Mouse (Mus musculus) C2C12 (cell line): ENCODE results near the gene Pex19. TPM values are rescaled to one million over a fixed set of nuclear protein-coding genes. Genes with fewer than 3 reads are reported as not detected.

ENCODE experiments used
- H3K27me3 ChIP-seq: one replicate; pipeline ENCODE4 v1.6.1; 2011; ENCODE audit not compliant: control insufficient read depth, insufficient read depth, insufficient read length
- H3K36me3 ChIP-seq: one replicate; pipeline ENCODE4 v1.6.1; 2011; ENCODE audit not compliant: control insufficient read depth, insufficient read depth
- H3K4me3 ChIP-seq: one replicate; pipeline ENCODE4 v1.5.1; 2011; ENCODE audit warnings: mild to moderate bottlenecking, control low read depth; ENCODE audit not compliant: poor library complexity, insufficient read depth, severe bottlenecking
- H3K79me2 ChIP-seq: one replicate; pipeline ENCODE4 v1.6.1; 2011; ENCODE audit not compliant: control insufficient read depth, insufficient read depth
- H3K79me3 ChIP-seq: one replicate; pipeline ENCODE4 v1.6.1; 2011; ENCODE audit warnings: low read depth, control low read depth
- H3ac ChIP-seq: one replicate; pipeline ENCODE3; 2011; ENCODE audit warnings: low read depth; ENCODE audit not compliant: control insufficient read depth, insufficient read length
- CEBPB ChIP-seq: IDR thresholded peaks from one replicate; pipeline ENCODE4 v1.6.1; 2011; ENCODE audit warnings: low read depth, mild to moderate bottlenecking, control low read depth, moderate library complexity
- CTCF ChIP-seq: IDR thresholded peaks from one replicate; pipeline ENCODE4 v1.5.1; 2011; ENCODE audit not compliant: control insufficient read depth, insufficient read depth, insufficient read length
- FOSL1 ChIP-seq: IDR thresholded peaks from one replicate; pipeline ENCODE4 v1.8.0; 2011; ENCODE audit warnings: mild to moderate bottlenecking, low read length; ENCODE audit not compliant: poor library complexity, insufficient read depth, severe bottlenecking
- MAX ChIP-seq: IDR thresholded peaks from one replicate; pipeline ENCODE4 v1.6.1; 2011; ENCODE audit warnings: mild to moderate bottlenecking, control low read depth
- MYOD1 ChIP-seq: IDR thresholded peaks from one replicate; pipeline ENCODE4 v1.6.1; 2011; ENCODE audit warnings: low read depth; ENCODE audit not compliant: control insufficient read depth, insufficient read length
- MYOG ChIP-seq: IDR thresholded peaks from one replicate; pipeline ENCODE4 v1.6.1; 2011; ENCODE audit not compliant: control insufficient read depth, insufficient read length; ENCODE audit errors: extremely low read depth
- USF1 ChIP-seq: IDR thresholded peaks from one replicate; pipeline ENCODE4 v1.6.1; 2011; ENCODE audit warnings: low read depth, mild to moderate bottlenecking, control low read depth, moderate library complexity
- polyA plus RNA-seq: library from polyadenylated mRNA; unstranded; fragments of >200 nt; fragmentation: generic; extraction: Trizol; gene quantifications from one replicate; pipeline ENCODE4 v1.2.1, GENCODE M21; 2012; ENCODE audit warnings: missing spikeins

Pex19 gene
- polyA plus RNA-seq, 1 experiment: 79.6 TPM

DNA sequence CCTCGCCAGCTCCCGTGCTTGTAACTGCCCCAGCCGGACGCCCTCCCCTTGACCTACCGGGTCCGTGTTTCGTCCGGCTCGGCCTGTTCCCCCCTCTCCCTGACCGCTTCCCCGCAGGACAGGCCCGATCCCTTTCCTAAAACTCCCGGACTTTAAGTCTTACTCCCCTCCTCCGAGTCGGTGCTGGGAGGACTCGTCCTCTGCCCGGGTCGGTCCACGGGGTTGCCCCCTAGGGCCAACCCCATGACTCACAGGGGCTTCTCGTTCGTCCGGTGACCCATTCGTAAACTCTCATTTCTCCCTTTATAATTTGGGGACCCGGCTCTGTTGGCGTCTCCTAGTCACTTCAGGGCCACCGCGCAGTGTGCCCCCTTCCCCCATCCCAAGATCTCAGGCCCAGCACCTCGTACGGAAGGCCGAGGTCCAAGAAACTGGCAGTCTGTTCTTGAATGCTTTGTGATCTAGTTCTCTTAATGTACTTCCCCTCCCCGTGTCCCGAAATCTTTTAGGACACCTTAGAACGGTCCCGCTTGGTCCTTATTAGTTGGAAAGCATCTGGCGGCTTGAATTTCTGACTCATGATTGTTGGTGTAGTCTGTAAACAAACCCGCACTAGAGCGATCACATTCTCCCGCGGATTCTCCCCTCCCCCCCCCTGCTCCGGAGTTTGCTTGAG, 21.9 kb downstream of the Pex19 start:
- Histone ChIP-seq H3K79me2 (peaks cover 52% of the 10 kb centered on the region), H3K79me3 (peaks cover 29% of the 10 kb centered on the region), H3K27me3 (no peaks in the 10 kb centered on the region), H3ac (peak overlapping the region; percentile 74), H3K36me3 (peaks cover 26% of the 10 kb centered on the region), H3K4me3 (peak overlapping the region; percentile 83)
- TF ChIP-seq MAX: no peak
- TF ChIP-seq MYOG: no peak

DNA sequence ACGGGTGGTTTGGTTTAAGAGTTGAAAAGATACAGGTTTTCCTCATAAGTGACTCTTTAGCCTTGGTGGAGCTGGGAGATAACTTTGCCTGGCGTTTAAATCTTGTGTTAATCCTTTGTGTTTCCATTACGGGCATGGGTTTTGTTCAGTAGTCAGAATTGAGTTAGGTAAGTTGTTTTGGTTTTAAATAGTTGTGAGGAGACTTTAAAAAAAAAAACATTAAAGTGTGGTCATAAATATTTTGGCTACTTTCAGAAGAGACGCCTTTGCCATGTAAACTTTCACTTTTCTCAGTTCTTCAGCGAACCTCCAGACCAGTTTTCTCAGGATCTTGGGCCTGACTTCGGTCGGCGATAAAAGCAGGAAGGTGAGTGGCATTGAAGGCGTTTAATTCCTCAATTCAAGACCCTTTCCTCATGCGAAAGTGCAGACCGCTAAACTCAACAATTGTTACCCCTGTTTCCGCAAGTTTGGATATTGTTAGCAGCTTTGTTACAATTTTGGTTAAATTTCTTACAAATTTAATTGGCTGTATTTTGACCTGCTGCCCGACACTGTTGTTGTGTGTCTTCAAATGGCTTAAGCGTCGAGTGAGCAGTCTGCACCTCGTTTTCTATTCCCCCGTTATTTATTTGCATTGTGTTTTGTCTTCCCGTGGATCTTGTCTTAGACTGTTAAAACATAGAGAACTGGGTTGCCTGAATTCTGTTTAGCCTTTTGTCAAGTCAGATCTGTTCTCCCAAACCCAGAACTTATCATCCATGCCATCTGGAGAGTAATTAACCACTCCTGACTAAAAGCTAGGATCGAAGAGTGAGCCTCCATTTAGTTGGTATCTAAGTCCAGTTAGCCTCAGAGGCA, 22.6 kb downstream of the Pex19 start:
- H3K36me3 ChIP-seq: peaks cover 27% of the 10 kb centered on the region
- H3K79me2 ChIP-seq: peaks cover 58% of the 10 kb centered on the region
- H3ac ChIP-seq: peak overlapping the region; percentile 74
- H3K79me3 ChIP-seq: peaks cover 32% of the 10 kb centered on the region
- no peak for TF ChIP-seq MAX
- TF ChIP-seq USF1: no peak
- TF ChIP-seq MYOD1: no peak
- no peaks in the 10 kb centered on the region for H3K27me3 ChIP-seq
- H3K4me3 ChIP-seq: peak overlapping the region; percentile 83

DNA sequence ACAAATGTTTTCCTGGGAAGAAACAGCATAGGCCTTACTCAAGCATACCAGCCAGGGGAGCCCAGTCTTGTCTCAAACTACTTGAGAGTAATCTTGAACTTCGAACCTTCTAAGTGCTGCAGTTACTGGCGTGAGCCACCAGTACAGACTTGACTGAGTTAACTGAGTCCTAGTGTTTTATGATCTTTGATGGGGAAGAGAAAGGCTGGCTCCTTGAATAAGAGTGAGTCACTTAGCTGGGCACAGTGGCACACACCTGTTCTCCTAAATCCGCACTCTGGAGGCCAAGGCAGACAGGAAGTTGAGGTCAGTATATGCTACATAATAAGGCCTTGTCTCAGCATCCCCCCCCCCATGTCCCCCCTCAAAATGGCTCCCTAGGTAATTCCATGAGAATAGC, 28.0 kb downstream of the Pex19 start:
- H3K27me3 ChIP-seq: no peaks in the 10 kb centered on the region
- peaks cover 80% of the 10 kb centered on the region for H3K79me2 ChIP-seq
- TF ChIP-seq MYOD1 (peak; percentile 89), CEBPB (no peak)
- no peak overlapping the region for H3ac ChIP-seq
- no peak overlapping the region for H3K4me3 ChIP-seq
- H3K36me3 ChIP-seq: peaks cover 48% of the 10 kb centered on the region
- H3K79me3 ChIP-seq: peaks cover 37% of the 10 kb centered on the region

- Histone ChIP-seq H3K27me3 (no peaks in the 10 kb centered on the region), H3K36me3 (peaks cover 47% of the 10 kb centered on the region), H3K79me2 (peaks cover 80% of the 10 kb centered on the region), H3ac (no peak overlapping the region), H3K79me3 (peaks cover 38% of the 10 kb centered on the region), H3K4me3 (no peak overlapping the region)
- TF ChIP-seq USF1: no peak
Measured at GRCm38 (mm10) chr1:172155518-172155917, 29.0 kb downstream of the Pex19 start.

DNA sequence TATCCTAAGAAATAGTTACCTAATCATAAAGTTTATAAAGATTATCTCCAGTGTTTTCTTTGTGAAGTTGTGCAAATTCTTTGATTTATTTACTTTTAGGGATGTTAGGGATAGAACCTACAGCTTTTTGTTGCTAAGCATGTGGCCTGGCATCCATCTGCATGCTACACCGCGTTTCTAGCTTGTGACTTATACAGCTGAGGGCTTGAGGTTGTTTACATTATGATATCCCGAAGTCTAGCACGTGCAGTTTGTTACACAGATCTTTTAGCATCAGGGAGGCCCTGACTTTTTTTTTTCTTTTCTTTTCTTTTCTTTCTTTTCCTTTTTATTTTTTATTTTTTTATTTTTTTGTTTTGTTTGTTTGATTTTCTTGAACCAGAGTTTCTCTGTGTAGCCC, 33.4 kb downstream of the Pex19 start:
- H3K27me3 ChIP-seq: no peaks in the 10 kb centered on the region
- peaks cover 86% of the 10 kb centered on the region for H3K79me2 ChIP-seq
- H3ac ChIP-seq: no peak overlapping the region
- no peak overlapping the region for H3K4me3 ChIP-seq
- no peak for TF ChIP-seq CEBPB
- TF ChIP-seq MYOD1: no peak
- no peak for TF ChIP-seq MAX
- TF ChIP-seq CTCF: no peak
- no peak for TF ChIP-seq FOSL1
- TF ChIP-seq USF1: no peak
- H3K79me3 ChIP-seq: peaks cover 37% of the 10 kb centered on the region
- H3K36me3 ChIP-seq: peaks cover 18% of the 10 kb centered on the region

DNA sequence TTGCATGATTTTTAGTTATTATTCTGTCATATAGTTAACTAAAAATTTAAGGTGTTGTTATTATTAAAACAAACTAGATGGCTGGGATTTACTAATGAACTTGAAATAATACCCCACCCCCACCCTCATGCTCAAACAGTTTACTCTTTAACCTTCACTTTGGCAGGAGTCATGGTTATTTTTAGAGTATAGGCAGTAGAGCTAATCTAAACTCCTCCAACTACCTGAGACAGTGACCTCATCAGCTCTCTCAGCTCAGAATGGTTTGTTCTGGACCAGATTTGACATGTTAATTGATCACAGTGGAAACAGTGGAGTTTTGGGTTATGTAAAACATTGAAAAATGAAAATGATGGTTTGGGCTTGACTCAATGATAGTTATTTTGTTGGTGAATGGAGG, 34.0 kb downstream of the Pex19 start:
- no peak overlapping the region for H3ac ChIP-seq
- peaks cover 15% of the 10 kb centered on the region for H3K36me3 ChIP-seq
- H3K79me2 ChIP-seq: peaks cover 87% of the 10 kb centered on the region
- no peaks in the 10 kb centered on the region for H3K27me3 ChIP-seq
- peaks cover 36% of the 10 kb centered on the region for H3K79me3 ChIP-seq
- TF ChIP-seq USF1 (no peak), CEBPB (no peak), MYOG (no peak), MAX (no peak), MYOD1 (no peak)
- H3K4me3 ChIP-seq: no peak overlapping the region
